Mouse (Mus musculus) left cerebral cortex, postnatal 14 days (tissue): ENCODE data around the gene Nip7. TPM values are rescaled to one million over a fixed set of nuclear protein-coding genes. Genes with fewer than 3 reads are reported as not detected.
"Not testable (repeated sequence)": the region's sequence is repeated elsewhere in the genome, so short reads cannot be mapped to it uniquely, and the experiment has no call there.

ENCODE experiments used
- DNase-seq, 2 experiments: peaks; one replicate each; pipeline ENCODE4 v3.0.0; 2021 to 2022; ENCODE audit warnings: low spot score in 2 of 2, mixed read lengths in 1 of 2
- intact Hi-C: fragments of 180-260 bp; cut with DNase I; formaldehyde crosslinking; loops from one replicate; pipeline ENCODE4 v1.15.1; 2025
- long read RNA-seq, 2 experiments: library from polyadenylated mRNA; stranded (forward); transcript quantifications; one replicate each; pipeline ENCODE4 v2.0.0; 2021
- total RNA-seq, 2 experiments: library from RNA; stranded (reverse); gene quantifications; 2 replicates each; pipeline ENCODE4 v1.2.3; 2021

The Nip7 gene
- total RNA-seq, result 10 to 100 TPM; 43.4 to 53.6 TPM
- long read RNA-seq, experiment 1, transcript Nip7-201 (5 exons, 3,036 nt), result major isoform, 22 of 25 reads
- long read RNA-seq, experiment 1, partial matches to known transcripts, result 2 of 25 reads
- long read RNA-seq, experiment 1, other reads (novel, unspliced or antisense), result 1 of 25 reads
- long read RNA-seq, experiment 2, transcript Nip7-201 (5 exons, 3,036 nt), result major isoform, 20 of 24 reads
- long read RNA-seq, experiment 2, partial matches to known transcripts, result 0 of 24 reads
- long read RNA-seq, experiment 2, other reads (novel, unspliced or antisense), result 4 of 24 reads

DNA sequence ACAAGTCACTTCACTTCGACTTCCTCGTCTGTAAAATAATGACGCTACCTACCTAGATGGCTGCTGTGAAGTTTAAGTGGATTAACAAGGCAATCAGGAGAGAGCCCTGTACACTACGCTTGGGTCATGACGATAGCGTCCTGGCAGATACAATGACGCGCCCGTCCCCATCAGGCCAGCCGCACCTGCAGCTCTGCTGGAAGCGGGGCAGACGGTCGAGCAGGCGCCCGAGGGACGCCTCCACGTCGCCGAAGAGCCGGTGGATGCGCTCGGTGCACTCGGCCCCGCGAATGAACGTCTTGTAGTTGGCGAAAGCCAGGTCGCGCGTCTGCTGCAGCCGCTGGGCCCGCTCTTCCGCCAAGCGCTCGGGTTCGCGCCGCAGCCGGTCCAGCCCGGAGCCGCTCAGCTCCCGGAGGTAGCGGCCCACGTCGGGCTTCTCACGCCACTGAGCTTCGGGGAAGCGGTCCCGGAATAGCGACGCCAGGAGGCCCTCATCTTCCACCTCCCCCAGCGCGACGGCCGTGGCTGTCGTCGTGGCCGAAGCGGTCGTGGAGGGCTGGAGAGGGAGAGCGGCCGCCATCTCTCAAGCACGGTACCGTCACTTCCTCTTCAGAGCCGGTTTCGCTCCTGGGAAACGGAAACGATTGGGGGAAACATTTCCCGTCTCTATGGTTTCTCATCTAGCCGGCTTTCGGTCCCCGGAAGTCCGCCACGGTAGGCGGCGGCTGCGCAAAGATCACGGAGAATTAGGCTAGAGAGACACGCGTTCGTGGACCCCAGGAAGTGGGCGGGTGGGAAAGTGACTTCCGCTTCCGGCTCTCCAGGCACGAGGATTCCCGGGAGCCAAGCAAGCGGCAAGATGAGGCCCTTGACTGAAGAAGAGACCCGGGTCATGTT, at the start of gene Nip7, which contains the start of gene Cog8:
Nip7 (plus strand) TSS at position 802 of the 897 bp plus-strand sequence.
Cog8 (minus strand) TSS at position 614 of the 897 bp plus-strand sequence.
- intact Hi-C loops, result no loop called here
- peak; percentile 96 to 97 for DNase-seq

DNA sequence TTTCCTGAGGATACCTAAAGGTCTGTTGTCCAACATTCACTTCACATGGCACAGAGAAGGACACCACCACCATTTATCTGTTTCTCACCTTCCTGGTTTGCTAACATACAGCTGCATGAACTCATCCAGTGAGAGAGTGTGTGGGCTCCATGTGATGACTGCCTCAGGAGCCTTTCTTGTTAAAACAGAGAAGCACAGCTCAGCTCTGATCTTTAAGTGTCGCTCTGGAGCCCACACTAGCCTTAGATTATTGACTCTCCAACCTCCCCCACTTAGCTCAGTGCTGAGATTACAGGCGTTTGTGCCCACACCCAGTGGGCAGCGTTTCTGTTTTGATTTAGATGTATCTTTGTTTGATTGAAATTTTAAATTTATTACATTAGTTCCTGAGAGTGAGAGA, 48.9 kb upstream of the Nip7 start:
- peak; percentile 10 to 34 for DNase-seq
- intact Hi-C loops, result no loop called here

DNA sequence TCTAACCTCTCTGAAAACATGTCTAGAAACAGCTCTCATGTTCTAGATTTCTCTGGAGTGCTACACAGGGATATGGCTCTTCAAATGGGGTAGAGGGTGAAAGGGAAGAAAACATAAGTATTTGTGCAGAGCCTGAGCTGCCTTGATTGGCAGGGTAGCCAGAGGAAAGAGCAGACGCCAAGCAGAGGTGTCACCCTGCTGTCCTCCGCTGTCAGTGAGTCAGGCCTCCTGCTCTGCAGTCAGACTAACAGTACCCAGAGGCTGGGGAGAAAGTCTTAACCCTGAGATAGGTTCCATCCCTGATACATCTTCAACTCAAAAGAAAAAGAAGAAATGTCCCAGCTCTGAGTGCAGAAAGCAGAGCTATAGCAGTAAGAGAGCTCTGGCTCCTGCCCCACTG, 44.0 kb upstream of the Nip7 start:
- intact Hi-C loops, result no loop called here

DNA sequence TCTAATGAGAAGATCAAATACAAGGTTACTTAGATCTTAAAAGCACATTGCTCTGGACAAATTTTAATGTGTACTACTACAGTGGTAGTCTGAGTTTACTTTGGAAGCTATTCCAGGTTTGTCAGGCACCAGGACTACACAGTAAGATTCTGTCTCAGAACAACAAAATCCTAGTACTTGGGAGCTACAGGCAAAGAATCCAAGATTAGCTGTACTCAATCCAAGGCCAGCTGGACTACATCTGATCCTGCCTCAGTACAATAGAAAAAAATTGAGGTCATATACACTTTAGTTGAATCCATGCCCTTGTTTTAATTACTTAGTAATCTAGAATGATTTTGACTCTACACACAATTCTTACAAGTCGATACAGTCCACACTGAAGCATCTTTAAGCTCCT, 41.8 kb upstream of the Nip7 start:
- intact Hi-C loops, result no loop called here
- DNase-seq, result no peak

More for the DNA sequence above, 44.0 kb upstream of the Nip7 start:
- no peak for DNase-seq

DNA sequence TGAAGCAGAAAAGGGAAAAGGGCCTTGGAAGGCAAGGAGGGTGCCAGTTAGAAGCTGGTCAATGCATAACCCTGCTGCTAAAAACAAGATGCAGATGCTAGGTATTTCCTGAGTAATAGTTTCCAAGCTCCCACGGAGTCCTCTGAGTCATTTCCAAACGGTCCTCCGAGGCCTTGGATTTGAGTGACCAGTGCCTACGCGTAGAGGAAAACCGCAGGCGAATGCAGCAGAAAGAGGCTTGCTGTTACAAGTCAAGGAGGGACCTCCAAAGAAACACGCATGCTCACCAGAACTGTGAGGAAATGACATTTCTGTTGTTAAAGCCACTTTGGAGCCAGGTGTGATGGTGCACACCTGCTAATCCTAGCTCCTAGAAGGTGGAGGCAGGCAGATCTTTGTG, 33.2 kb upstream of the Nip7 start:
- no peak for DNase-seq
- intact Hi-C loops, result no loop called here

DNA sequence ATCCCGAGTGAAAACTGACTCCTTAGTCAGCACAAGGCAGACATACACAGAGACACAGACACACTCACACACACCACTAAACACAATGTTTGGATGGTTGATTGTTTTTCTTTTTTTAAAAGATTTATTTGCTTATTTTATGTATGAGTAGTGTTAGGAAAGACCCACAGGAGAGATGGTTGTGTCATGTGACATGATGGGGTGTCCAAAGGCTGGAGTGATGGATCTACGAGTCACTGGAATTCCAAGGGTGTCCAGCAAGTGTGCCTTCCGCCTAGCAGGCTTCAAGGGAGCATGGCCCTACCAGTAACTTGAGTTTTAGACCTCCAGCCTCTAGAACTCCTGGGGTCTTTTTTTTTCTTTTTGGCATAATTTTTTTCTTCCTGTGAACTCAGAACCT, 27.4 kb upstream of the Nip7 start:
- intact Hi-C loops, result no loop called here

DNA sequence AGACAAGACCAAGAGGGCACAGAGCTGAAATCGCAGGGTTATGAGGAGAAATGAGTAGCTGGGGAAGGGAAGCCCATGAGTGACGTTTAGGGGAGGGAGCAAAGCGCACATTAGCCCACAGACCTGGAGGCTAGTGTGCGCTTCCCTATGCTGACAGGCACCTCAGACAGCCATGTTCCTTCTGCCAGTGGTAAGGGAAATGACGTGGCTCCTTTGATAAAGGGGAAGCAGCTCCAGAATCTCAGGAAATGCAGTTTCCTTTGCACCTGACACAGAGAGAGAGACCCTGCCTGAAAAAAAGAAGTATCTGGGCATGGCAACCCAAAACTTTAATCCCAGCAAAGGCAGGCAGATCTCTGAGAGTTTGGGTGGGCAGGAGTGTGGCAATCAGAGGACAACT, 26.6 kb upstream of the Nip7 start:
- intact Hi-C loops, result loop anchor here (10.0 kb wide), 1 partner anchor 345 kb away; the partner anchor contains the start of gene Tango6

More for the DNA sequence above, 27.4 kb upstream of the Nip7 start:
- no peak for DNase-seq

DNA sequence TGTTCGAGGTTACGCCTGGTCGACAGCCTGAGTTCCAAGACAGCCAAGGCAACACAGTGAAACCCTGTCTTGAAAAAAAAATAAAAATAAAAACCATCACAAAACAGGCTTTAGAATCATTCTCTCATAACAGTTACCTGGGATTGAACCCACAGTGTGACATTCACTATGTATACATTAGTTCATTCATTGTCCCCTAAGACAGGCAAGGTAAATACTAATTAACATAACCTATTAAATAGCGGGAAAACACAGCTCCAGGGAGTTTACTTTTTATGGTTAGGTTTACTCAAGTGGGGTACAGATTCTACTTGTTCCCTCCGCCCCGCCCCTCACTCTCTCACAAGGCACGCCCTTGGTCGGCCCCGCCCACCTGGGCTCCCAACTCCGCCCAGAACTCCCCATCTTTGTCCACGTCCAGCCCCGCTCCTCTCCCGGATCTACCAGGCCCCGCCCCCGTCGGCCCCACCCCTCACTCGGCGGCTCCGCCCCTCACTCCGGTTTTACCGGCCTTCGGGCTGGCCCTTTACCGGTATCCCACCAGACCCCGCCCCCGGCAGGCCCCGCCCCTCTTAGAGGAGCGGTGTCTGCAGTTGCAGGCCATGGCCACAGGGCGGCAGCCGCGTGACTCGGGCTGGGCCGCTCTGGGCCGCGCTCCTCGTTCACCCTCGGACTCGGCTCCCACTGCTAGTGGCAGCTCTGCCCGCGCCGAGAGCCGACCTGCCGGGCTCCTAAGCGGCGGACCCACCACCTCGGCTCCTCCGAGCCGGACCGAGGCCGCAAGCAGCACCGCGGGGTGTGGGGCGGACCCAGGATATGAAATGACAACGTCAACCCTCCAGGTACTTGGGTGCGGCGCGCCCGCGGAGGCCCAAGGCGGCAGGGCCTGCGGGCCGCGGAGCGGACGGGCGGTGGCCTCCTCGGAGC, 25.8 kb upstream of the Nip7 start, which contains the start of gene Vps4a:
Vps4a (plus strand) TSS at position 573 of the 927 bp plus-strand sequence.
- intact Hi-C loops, result loop anchor here (10.0 kb wide), 1 partner anchor 346 kb away; the partner anchor contains the start of gene Tango6
- DNase-seq, result peak; percentile 95

More for the DNA sequence above, 26.6 kb upstream of the Nip7 start:
- DNase-seq, result no peak

DNA sequence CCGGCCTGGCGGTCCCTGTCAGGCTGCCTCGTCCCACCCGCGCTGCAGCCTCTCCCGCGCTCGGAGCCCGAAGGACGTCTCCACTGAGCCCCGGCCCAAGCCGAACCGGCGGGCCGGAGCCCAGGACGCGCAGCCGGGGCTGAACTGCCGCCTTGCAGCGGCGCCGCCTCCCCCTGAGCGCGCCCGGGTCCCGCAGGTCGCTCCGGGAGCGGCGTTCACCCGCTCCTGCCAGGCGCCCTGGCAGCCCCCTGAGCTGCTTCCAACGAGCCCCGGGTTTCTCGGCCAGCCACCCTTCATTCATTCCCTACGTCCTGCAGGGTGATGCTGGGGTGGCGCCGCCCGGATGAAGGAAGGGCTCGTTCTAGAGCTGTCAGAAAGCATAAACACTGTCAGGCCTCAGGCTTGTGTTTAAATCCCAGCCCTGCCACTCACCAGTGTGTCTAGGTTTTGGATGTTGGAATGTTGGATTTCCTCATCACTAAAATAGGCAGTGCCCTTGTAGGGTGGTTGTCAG, 25.0 kb upstream of the Nip7 start:
- DNase-seq, result peak in 1 of 2 experiments; percentile 16
- intact Hi-C loops, result loop anchor here (10.0 kb wide), 1 partner anchor 347 kb away; the partner anchor contains the start of gene Tango6

DNA sequence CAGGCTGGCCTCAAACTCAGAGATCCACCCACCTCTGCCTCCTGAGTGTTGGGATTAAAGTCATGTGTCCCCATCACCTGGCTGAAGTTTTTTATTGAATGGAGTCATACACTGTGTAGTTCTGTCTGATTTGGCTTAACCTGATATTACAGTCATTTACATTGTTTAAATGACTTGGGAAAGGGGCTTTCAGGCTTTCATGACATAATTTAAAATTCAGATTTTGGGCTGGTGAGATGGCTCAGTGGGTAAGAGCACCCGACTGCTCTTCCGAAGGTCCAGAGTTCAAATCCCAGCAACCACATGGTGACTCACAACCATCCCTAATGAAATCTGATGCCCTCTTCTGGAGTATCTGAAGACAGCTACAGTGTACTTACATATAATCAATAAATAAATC, 23.1 kb upstream of the Nip7 start:
- intact Hi-C loops, result loop anchor here (10.0 kb wide), 1 partner anchor 349 kb away; the partner anchor contains the start of gene Tango6
- not testable (repeated sequence) for DNase-seq

DNA sequence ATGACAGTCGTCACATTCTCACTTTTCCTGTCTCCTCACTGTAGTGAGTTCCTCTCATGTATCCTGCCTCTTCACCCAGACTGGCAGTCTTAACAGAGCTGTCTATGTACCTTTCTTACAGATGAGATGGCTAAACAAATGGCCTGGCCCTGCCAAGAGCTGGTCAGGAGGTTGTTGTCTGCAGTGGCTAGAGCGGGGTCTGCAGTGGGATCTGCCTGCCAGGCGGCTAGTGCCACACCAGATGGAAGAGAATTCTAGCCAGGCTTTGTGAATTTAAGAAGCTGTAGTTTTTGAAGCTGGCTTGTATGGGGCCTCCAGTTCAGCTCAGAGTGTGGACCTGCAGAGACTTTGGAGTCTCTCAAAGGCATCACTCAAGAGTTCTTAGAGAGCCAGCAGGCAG, 21.0 kb upstream of the Nip7 start:
- DNase-seq, result no peak
- intact Hi-C loops, result loop anchor here (10.0 kb wide), 1 partner anchor 351 kb away; the partner anchor contains the start of gene Tango6

DNA sequence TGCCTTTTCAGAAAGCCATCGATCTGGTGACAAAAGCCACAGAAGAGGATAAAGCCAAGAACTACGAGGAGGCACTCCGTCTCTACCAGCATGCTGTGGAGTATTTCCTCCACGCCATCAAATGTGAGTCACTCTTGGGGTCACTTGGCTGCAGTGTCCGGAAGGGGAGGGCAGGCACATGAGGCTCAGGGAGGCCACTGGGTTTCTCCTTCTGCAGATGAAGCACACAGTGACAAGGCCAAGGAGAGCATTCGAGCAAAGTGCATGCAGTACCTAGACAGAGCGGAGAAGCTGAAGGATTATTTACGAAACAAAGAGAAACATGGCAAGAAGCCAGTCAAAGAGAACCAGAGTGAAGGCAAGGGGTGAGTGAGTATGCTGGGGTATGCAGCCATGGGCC, 20.1 kb upstream of the Nip7 start:
- intact Hi-C loops, result loop anchor here (10.0 kb wide), 1 partner anchor 352 kb away; the partner anchor contains the start of gene Tango6
- DNase-seq, result no peak

DNA sequence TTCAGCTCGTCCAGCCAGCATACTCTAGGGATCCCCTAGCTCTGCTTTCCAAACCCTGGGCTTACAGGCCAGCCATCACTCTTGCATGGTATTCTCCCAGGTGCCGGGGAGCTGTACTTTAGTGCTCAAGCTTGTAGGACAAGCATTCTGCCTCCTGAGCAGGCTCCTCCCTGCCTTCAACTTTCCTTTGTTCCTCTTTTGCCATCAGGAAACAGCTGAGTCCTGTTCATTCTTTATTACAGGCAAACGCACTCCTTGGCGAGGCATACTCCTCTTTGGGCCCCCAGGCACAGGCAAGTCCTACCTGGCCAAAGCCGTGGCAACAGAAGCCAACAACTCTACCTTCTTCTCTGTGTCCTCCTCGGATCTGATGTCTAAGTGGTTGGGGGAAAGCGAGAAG, 16.0 kb upstream of the Nip7 start:
- DNase-seq, result no peak
- intact Hi-C loops, result no loop called here

DNA sequence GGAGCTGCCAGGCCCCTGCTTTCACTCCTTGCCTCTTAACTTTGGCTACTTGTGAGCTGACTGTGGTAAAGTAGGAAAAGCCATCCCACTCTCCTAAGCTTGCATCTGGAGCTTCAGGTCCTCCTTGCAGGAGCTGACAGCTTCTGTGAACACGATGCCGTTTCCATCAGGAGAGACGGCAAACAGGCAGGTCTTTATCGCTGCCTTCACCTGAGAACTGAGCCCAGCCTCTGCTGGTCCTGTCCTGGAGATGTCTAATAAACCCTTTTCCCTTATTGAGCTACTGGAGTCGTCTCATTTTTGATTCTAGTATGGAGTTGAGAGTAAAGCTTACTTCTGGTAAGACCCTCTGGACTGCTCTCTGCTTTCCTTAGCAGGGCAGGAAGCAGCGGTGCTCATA, 11.2 kb upstream of the Nip7 start:
- no peak for DNase-seq
- intact Hi-C loops, result no loop called here

DNA sequence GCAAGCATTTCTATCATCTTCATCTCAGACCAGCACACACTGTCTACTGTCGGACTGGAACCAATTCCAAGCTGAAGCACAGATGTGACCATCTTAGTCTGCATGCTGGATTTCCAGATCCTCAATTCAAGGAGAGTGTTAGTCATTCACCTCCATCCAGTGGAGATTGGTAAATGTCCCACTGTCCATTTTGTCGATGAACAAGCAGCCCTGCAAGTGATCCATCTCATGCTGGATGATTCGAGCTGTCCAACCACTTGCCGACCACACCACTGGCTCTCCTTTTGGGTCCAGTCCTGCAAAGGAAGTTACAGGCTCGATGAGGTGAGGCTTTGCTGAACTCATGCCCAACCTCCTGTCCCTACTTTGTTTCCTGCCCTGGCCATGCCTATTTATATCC, 9.7 kb upstream of the Nip7 start:
- intact Hi-C loops, result no loop called here
- DNase-seq, result no peak

DNA sequence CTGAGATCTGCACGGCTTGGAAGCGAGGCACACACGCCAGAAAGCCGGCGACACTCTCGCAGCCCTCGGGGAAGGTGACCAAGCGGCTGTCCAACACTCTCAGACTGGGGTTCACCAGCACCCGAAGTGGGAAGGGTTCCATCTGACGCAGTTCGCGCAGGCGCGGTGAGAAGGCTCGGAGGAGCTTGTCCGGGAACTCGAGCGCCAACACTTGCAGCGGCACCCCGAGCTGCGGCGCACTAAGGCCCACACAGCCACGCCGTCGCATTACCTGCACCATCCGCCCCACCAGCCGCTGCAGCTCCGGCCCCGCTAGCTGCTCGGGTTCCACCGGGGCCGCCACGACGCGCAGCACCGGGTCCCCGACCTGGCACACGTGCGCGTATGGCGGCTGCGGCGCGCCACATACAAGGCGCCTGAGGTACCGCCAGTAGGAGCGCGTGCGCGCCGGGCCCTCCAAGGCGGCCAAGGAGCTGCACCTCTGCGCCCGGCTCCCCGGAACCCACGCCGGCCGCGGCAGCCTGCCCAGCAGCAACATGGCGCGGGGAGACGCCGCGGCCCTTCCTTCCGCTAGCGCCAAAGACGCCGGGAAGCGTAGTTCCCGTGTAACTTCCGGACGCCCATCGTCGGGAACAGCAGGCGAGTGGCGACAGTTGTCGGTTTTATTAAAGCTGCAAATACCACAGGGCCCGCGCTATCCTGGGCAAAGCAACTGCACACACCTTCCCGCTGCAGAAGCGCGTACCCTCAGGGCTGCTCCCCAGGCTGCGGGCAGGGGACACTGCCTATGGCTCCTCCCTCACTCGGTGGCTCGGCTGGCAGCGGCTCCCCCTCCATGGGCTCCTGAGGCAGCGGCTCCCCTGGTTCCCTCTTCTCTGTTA, 8.4 kb upstream of the Nip7 start, which contains the start of gene Pdf:
Pdf (minus strand) TSS at position 554 of the 881 bp plus-strand sequence.
- intact Hi-C loops, result no loop called here
- DNase-seq, result peak; percentile 85 to 88

DNA sequence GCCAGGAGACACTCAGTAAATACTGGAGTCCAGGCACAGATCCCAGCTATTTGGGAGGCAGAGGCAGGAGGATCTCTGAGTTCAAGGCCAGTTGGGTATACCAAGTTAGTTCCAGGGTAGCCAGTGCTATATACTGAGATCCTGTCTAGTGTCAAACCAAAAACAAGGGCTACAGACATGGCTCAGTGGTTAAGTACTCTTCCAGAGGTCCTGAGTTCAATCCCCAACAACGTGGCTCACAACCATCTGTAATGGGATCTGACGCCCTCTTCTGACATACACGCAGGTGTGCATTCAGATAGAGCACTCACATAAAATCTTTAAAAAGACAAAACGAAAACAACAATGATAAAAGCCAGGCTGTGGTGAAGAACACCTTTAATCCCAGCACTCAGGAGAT, 7.2 kb upstream of the Nip7 start:
- DNase-seq, result no peak
- intact Hi-C loops, result no loop called here

DNA sequence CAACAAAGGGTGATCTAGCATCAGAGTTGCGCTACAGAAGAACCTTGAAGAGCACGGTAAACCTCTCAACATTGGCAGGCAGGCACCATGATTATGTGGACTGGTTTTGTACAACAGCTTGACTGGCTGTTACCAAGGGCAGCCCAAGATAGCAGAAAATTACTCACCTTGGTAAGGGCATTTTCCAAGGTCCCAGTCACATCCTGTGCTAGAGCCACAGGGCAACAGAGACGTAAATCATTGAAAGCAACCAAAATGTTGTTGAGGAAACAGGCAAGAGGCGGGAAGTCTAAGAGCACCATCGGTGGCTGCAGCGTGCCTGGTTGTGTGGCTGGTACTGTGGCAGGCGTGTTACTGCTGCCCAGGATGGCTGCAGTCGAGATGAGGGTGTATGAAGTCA, 4.6 kb upstream of the Nip7 start:
- intact Hi-C loops, result no loop called here
- no peak for DNase-seq
